Mouse (Mus musculus) brain, embryonic 14.5 days (tissue): ENCODE data around the gene Il33.

Experiments
- CTCF ChIP-seq: fragments of 200-500 bp; IDR thresholded peaks from 2 replicates; pipeline ENCODE4 v1.5.1; 2012; ENCODE audit warnings: inconsistent platforms, mild to moderate bottlenecking, moderate library complexity, borderline replicate concordance; ENCODE audit not compliant: insufficient read depth, insufficient read length; ENCODE audit errors: extremely low read depth
- POLR2A ChIP-seq: fragments of 200-500 bp; IDR thresholded peaks from 2 replicates; pipeline ENCODE4 v1.6.1; 2012; ENCODE audit warnings: mild to moderate bottlenecking, inconsistent platforms, borderline replicate concordance; ENCODE audit not compliant: poor library complexity, insufficient read depth, insufficient read length, severe bottlenecking; ENCODE audit errors: extremely low read depth

- TF ChIP-seq POLR2A (no peak), CTCF (no peak)
Observed at GRCm38 (mm10) chr19:29909166-29909565, 15.7 kb upstream of the Il33 start.
